Mouse (Mus musculus): ENCODE results near the gene Gab2.
A peak's percentile ranks its signal among the peaks of the same experiment; 100 is the strongest.
"Not testable (repeated sequence)": the region's sequence is repeated elsewhere in the genome, so short reads cannot be mapped to it uniquely, and the experiment has no call there.

The Gab2 gene

DNA sequence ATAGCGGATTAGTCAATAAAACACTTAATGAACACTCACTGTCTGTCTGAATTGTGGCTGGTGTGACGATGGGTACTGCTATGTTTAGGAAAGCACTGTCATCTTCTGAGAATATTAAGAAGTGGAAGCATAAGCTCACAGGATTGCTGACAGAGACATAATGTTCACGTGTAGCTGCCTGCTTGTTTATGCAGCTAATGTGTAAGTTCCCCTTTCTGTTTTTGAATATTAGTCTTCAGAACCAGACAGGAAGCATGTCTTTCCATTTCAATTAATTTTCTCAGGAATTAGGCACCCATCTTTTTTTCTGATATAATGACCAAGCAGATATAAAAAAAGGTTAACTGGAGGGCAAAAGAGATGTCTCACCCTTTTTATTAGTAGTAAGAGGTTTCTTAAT lies 55.1 kb downstream of the Gab2 start:
- DNase-seq (ENCODE audit: low spot score): no peak

DNA sequence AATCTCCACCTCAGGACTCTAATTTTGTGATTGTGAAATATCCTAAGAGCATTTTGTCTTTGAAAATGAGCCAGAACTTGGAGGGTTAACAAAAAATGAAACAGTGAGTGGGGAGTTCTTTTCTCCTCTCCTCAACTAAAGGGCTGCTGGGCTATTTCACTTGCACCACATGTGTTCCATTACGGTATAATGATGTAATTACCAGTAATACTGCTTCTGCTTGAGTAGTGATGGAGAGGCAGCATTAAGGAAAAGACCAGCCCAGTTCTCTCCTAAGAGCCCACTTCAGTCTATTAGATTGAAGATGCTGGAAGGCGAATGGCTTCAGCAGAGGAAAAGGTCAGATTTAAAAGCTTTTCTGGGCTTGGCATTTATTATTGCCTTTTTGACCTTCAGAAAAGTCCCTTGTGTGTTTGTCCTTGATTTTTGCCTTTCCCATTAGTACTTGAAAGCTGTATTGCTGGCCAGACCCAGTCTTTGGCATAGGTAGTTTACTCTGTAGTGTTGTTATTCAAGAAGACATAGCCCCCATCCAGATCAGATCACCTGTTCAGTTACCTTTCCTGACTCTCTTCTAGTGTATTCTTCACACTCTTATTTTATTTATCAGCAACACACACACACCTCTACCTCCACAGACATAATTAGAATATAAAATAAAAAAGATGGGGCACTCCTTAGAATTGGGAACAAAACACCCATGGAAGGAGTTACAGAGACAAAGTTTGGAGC lies 69.9 kb downstream of the Gab2 start:
- DNase-seq (ENCODE audit: low spot score): no peak

DNA sequence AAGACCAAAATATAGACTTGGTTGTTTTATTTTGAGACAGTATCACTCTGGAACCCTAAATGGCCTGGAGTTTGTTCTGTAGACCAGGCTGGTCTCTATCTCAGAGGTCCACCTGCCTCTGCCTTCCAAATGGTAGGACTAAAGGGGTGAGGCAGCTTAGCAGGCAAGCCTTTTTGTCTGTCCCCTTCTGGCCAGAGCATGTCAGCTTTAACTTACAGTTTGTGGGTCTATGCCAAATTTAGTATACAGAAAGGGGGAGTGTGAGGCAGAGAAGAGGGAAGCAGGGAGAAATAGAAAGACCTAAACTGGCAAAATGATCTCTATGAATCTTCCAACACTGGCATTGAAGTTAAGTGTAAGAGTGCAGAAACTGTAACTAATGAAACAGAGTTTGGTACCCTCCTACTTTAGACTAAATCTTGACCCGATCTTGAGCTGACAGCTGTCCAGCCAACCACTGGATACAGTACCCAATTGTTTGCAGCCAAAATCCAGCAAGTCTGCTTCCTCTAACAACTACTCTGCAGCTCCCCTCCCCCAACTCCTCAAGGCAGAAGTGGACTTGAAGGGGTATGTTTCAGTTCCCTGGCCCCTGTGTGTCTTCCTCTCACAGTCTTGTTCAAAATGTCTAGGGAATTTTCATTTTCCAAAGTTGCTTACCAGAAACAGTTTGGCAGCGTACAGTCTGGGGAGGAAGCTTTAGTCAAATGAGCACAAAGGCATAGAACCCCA lies 73.5 kb downstream of the Gab2 start:
- no peak for DNase-seq (ENCODE audit: low spot score)

DNA sequence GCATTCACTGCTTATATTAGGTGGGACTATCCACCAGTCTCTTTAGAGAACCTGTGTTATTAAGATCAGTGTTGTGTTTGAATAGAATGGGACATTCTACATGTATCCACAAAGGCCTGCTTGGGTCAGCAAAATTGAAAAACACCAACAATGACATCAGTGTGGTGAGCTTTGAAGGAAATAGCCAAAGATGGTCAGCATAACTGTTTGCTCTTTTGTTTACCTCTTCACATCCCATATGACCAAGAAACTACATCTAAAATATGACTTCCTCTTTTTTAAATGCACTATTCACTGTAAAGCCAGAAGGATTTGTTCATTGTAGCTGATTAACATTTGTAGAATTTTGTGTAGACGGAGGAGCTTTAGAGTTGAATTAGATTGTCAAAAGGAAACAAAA lies 82.9 kb downstream of the Gab2 start:
- DNase-seq (ENCODE audit: low spot score): no peak

DNA sequence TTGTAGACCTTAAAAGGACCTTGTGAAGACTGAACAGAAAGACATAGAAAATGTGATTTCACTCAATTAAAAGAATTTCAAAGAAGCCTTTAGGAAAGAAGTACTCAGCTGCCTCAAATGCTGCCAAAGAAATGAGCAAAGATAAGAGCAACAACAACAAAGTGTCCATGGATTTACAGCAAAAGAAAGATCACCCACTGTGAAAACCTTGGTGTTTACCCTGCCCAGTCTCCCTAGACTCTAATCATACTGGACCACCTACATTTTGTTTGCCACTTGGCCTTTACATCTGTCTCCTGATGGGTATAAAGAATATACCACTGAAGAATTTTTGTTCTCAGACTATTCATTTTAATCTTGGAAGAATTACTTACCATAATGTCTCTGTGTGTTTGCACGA lies 89.7 kb downstream of the Gab2 start:
- no peak for DNase-seq (ENCODE audit: low spot score)

DNA sequence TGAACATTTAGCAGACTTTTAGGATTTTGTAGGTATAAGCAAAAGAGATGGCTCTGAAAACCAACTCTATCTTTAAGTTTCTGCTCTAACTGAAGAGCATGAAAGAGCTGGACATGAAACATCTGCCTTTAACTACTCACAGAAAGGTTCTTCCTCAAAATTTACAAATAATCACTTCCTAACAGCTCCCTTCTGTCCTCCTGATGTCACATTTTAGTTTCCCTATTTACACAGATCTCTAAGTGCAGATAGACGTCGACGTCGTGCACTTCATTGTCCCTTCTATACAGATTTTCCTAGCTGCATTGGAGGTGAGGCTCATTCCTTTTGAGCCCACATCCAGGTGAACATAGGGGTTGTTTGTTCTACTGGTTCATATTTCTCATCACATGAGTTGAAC lies 90.3 kb downstream of the Gab2 start:
- DNase-seq (ENCODE audit: low spot score): no peak

DNA sequence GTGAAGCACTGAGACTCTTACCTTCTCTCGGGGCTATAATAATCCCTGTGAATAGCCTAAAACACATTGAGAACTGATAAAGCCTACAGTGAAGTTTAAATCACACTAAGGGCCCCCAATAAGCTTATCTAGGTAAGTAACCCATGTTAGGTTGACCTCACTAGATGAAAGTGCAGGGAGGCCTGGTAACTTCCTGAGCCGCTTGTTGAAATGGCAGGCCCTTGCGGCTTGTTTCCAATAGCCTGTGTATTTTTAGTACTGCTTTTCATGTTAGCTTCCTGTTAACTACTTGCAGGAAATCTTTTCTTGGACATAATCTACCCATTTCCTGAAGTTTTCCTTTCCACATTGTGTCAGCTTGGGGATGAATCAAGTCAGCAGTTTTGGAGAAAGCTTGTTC lies 90.7 kb downstream of the Gab2 start:
- no peak for DNase-seq (ENCODE audit: low spot score)

DNA sequence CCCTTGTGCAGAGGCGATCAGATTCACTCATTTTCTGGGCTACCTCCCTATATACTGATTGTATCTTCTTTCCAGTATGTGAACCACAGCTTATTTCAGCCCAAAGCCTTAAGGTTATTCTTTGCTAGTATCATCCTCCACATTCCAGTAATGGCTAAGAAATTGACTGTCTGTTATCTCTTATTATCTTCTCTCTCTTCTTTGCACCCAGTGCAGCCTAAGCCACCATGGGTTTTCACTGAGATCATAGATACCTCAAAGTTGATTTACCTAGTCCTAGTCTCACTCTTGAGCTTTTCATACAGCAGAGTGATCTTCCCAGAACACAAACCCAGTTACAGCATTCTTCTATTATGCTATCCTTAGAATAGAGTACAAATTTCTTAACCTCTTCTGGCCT lies 100.5 kb downstream of the Gab2 start:
- DNase-seq (ENCODE audit: low spot score): no peak

DNA sequence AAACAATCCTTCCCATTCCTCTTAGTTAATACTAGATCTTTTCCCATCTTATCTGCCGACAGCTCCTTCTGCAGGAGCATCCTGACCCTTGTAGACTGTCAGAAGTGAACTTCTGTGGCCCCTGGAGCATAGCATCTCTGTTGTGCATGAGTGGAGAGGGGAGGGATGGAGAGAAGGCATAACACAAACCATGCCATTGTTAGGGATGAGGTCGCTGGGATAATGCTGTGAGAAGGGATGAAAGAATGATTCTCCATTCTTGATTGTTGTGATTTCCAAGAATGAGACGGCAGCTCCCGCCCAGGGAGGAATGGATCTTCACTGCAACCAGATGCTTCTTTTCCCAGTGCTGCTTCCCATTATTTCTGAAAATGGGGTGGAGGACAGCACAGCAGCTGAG lies 102.0 kb downstream of the Gab2 start:
- DNase-seq (ENCODE audit: low spot score): no peak

DNA sequence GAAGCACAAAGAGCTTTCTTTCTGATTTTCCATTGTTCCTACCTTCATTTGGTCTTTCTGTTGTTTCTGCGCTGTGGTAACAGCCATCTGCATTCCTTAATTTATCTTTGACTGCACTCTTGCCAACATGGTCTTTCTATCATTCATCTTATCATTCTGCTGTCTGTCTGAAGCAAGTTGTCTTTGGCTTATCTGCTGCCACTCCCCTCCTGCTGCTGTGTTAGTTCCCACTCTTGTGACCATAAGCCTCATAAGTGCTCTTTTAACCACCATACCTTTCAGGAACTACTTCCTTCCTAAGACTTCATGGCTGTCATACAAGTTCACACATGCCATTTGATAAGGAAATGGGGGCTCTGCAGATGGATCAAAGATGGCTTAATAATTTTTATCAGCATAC lies 102.6 kb downstream of the Gab2 start:
- DNase-seq (ENCODE audit: low spot score): no peak

DNA sequence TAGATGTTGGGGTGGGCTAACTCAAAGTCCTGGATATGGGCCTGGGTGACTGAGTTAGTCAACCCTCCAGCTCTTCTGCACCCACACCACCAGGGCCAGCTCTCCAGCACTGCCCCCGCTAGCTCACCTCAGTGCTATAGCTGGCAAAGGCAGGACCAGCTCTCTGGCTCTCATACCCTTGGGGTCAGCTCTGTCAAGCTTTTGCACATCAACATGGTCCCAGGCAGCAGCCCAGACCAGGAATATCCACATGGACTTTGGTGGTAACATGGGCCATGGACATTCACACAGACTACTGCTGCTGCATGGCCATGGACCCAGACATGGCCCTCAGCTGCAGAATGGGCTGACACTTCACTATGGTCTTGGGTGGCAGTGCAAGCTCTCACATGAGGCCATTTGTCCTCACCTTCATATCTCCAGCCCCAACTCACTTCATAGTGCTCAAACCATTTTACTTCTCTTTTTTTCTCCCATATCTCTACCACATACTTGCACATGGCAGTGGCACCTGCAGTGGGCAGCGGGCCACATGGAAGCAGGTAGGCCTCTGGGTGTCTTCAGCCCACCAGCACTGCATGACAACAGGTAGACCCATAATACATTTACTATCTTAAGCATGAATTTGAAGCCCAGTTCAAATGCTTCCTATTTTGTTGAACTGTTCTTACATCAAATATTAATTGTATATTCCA lies 106.1 kb downstream of the Gab2 start:
- DNase-seq (ENCODE audit: low spot score): no peak

DNA sequence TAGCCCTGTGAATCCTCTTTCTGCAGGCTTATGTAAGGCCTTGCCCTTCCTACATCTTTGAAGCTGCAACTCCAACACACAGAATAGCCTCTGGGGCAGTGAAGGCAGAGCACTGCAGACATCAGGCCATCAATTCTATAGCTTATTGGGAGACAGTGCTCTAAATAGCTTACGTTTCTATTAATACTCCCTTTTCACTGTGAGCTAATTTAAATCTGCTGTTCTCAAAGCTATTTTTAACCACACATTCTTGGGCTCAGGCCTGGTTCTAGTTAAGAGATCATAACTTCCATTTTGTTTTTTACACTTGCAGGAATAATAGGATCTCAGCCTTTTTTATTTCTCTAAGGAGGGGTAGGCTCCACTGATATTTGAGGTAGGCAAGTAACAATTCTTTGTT lies 107.7 kb downstream of the Gab2 start:
- no peak for DNase-seq (ENCODE audit: low spot score)

DNA sequence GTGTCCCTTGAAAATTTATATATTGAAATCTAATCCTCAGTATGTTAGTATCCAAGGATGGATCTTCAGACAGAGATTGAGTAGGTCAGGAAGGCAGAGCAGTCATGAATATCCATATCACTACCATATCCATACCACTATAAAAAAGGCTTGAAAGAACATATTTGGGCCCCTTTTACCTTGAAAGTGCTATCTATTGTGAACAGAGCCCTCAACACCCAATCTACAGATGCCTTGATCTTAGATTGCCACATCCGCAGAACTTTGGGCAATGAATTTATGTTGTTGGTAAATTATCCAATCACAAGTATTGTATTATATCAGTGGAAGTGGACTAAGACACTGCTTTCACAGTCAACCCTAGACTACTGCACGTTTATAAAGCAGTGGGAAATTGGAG lies 122.5 kb downstream of the Gab2 start:
- no peak for DNase-seq (ENCODE audit: low spot score)

DNA sequence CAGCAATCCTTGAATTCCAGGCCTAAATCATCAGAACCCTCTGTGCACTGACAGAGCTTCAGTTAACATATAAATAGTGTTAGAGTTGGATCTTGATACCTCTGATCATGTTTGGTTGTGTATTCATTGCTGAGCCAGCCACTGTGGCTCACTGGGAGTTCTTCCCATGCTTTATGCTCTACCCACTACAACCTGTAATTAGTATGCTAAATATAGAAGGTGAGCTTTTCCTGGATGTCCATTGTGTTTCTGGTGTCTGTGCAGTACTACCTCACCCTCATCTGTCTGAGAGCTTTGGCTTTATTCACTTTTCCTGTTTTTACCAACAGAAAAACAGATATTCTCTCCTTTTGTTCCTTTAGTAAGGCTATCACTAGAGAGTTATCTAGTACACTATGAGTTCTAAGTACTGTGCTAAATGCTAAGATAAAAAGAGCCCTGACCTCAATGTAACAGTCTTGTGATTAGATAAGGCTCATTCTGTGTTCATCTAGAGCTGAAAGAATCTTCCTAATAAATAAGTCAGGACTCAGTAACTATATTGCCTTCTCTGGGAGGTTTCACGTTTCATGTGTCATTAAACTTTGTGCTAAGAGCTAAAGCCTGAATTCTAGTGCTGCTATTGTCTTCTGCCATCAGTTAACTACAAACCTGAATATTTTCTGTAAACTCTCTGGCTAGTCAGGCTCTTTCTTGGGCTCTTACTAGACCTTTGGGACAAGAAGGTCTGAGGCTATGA lies 127.6 kb downstream of the Gab2 start:
- no peak for DNase-seq (ENCODE audit: low spot score)

DNA sequence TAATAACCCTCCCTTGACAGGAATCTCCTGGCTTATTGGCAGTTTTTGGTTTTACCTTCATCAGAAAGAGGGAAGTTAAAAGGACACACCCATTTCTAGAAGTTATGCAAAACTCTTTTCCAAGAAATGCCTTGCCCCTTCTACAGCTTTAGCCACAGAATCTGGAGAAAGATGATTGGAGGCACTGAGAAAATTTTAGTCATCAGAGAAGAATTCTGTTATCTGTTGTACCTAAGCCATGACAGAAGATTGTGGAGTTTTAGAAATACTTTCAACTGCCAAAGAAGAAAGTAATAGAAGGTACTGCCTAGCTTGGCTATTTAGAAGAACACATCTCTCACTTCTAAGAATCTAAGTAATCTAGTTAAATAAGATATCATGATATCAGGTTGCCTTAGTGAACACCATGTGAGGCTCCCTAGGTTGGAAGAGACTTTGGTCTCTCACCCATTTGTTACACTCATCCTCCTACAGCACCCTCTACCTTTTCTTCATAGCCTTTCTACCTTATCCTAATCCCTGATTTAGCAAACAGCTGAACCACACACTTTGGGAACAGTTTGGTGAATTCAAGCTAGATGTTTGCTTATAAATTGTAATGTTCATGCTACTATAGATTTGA lies 128.8 kb downstream of the Gab2 start:
- no peak for DNase-seq (ENCODE audit: low spot score)

DNA sequence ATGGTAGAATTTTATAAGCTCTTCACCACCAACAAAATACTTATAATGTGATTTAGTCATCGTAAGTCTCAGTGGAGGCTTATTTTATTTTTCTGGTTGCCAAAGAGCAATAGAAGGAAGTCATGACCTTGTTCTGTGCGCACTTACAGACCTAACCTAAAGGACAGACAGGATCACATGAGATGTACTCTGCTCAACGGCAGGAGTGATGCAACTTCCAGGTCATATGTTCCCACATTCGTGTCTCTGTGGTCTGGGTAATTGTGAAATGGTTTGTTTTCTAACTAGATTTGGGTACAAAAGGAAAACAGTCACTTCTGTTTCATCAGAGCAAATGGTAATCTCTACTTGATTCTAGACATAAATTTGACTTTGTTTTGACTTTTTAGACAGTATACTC lies 129.7 kb downstream of the Gab2 start:
- DNase-seq (ENCODE audit: low spot score): no peak

DNA sequence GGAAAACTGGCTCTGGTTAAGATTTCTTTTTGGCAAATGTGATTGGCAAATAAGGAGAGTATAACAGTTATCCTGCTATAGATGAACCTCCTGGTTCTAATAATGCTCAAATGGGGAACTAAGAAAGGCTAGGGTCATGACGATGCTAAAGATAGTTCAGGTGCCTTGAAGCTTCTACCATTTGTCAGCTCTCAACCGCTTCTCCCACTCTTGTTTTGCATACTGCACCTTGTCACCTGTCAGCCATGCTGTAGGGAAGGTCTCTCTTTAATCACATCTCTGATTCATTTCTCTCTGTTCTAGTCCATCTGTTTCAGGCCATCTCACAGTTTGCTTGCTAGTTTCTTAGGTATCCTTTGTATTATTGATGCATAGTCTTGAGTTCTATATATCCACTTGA lies 142.4 kb downstream of the Gab2 start:
- no peak for DNase-seq (ENCODE audit: low spot score)

DNA sequence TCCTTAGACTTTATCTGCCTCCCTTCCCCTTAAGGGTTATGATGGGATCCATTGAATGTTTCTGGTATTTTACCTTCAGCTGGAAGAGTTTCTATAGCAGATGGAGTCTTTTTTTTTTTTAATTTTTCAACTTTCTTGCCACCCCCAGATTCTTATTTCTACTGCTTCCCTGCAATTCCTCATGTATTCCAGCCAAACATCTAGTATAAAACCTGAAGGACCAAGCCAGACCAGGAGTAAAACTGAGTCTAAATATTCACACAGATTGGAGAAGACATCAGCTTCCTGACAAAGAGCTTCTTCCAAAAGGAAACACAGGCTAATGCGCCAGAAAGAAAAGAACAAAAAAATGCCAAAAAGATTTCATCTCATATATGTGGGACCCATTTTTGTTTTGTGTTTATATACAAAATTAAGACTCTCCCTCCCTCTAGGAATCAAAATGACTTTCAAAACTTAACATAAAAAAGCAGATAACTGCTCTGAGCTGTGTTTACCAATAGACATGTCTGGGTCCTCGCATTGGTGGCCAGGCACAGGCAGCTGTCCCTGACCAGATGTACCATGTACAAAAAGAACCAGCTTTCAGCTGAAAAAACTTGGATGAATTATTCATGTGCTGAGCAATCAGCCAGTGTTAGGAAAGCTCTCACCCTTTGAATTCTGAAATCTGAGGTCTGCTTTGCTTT lies 164.0 kb downstream of the Gab2 start:
- no peak for DNase-seq (ENCODE audit: low spot score)

DNA sequence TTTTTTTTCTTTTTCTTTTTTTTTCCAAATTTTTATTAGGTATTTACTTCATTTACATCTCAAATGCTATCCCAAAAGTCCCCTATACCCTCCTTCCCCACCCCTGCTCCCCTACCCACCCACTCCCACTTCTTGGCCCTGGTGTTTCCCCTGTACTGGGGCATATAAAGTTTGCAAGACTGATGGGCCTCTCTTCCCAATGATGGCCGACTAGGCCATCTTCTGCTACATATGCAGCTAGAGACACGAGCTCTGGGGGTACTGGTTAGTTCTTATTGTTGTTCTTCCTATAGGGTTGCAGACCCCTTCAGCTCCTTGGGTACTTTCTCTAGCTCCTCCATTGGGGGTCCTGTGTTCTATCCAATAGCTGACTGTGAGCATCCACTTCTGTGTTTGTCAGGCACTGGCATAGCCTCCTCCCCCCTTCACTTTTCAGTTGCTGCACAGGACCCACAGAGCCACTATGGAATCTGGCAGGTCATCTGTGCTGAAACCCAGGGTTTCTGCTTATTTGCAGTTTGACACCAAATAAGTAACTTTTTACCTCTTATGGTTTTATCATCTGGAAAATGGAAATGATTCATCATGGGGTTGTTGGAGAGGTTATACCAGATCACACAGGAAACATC lies 164.7 kb downstream of the Gab2 start:
- not testable (repeated sequence) for DNase-seq (ENCODE audit: low spot score)

DNA sequence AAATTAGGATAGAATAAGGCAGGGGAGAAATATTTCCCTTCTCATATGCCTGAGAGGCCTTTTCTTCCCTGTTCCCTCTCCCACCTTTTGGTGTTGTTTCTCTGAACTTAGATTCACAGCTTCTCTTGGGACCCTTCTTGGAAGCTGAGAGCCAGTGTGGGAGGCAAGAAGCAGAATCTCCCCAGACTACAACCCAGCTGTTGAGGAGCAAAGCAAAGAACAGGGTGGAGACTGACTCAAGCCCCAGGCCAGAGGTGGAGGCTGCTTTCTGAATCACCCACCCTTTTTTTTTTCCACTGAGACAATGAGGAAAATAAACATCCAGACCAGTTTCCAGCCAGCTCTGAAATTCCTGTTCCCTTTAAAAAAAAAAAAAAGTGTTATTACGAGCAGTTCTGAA lies 166.3 kb downstream of the Gab2 start:
- no peak for DNase-seq (ENCODE audit: low spot score)

DNA sequence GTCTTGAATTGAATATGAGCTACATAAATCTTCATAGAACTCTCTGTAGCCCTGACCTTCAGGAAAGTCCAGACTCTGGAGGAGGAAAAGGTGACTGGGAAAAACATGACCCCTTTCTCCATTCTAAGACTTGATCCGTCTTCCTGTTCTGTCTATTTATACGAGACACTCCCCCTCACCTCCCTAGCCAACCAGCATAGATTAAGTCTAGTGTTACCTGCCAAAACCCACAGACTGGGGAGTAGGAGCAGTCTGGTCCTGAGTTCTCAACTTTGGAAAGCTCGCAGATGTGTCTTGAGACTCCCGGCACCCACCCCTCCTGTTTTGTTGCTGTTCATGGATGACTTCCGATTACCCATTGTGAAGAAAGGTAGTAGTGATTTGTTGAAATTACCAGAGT lies 166.8 kb downstream of the Gab2 start:
- peak; percentile 6 for DNase-seq (ENCODE audit: low spot score)

Measured in ovary, postnatal 14 days (tissue).